Mouse (Mus musculus) ES-Bruce4 (cell line): Measurements from ENCODE around the gene Zeb2. TPM values are rescaled to one million over a fixed set of nuclear protein-coding genes. Genes with fewer than 3 reads are reported as not detected.

Source experiments
- H3K27ac ChIP-seq: 2 replicates; pipeline ENCODE4 v1.5.1; 2012; ENCODE audit warnings: low read length, inconsistent platforms; ENCODE audit not compliant: insufficient read depth
- H3K27me3 ChIP-seq: 2 replicates; pipeline ENCODE4 v1.6.1; 2012; ENCODE audit warnings: mild to moderate bottlenecking, low read length, inconsistent platforms; ENCODE audit not compliant: control insufficient read depth, poor library complexity, insufficient read depth, severe bottlenecking
- H3K36me3 ChIP-seq: 2 replicates; pipeline ENCODE4 v1.6.1; 2012; ENCODE audit warnings: inconsistent platforms, mild to moderate bottlenecking, low read length, moderate library complexity; ENCODE audit not compliant: control insufficient read depth, poor library complexity, insufficient read depth, severe bottlenecking
- H3K4me1 ChIP-seq: one replicate; pipeline ENCODE4 v1.8.1; 2011; ENCODE audit warnings: low read length; ENCODE audit not compliant: control insufficient read depth, insufficient read depth
- H3K4me3 ChIP-seq: 2 replicates; pipeline ENCODE4 v1.5.1; 2011; ENCODE audit warnings: low read depth, mild to moderate bottlenecking, low read length
- H3K9ac ChIP-seq: 2 replicates; pipeline ENCODE4 v1.6.1; 2012; ENCODE audit warnings: low read depth, mild to moderate bottlenecking, inconsistent platforms; ENCODE audit not compliant: poor library complexity, severe bottlenecking
- H3K9me3 ChIP-seq: replicated peaks from 2 replicates; pipeline ENCODE4 v1.6.1; 2012; ENCODE audit warnings: mild to moderate bottlenecking, low read length, inconsistent platforms; ENCODE audit not compliant: control insufficient read depth, poor library complexity, insufficient read depth, severe bottlenecking
- CTCF ChIP-seq: IDR thresholded peaks from one replicate; pipeline ENCODE4 v1.8.1; 2011; ENCODE audit warnings: low read depth, low read length
- EP300 ChIP-seq: IDR thresholded peaks from 2 replicates; pipeline ENCODE4 v1.6.1; 2011; ENCODE audit warnings: low read depth, low read length; ENCODE audit not compliant: insufficient read depth
- POLR2A ChIP-seq: IDR thresholded peaks from one replicate; pipeline ENCODE4 v1.8.1; 2011; ENCODE audit warnings: low read length; ENCODE audit not compliant: insufficient read depth
- polyA plus RNA-seq: library from polyadenylated mRNA; stranded (reverse); fragments of >200 nt; gene quantifications from 2 replicates; pipeline ENCODE4 v1.2.4, GENCODE M21; 2011; ENCODE audit warnings: low read depth; ENCODE audit not compliant: missing spikeins, insufficient read depth, insufficient read length

The Zeb2 gene
- polyA plus RNA-seq, 1 experiment, result 2.1 TPM

DNA sequence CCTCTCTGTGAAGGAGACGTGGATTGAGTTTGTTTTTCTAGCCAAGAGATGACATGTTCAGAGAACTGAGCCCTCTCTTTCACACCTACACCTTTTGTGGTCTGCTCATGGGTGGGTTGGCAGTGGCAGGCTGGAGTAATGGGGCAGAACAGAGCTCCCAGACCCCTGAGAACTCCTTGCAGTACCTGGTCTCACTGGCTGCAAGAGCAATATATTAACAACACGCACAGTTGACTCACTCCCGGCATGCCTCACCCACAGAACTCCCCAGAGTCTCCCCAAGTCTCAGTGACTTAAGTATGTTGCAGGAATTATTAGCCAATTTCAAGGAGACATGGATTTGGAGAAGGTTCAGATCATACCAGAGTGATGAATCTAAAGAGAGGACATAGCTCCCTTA, 140.1 kb downstream of the Zeb2 start:
- Histone ChIP-seq H3K36me3 (no peaks in the 10 kb centered on the region), H3K9ac (no peak overlapping the region), H3K27ac (no peak overlapping the region), H3K4me1 (no peaks in the 10 kb centered on the region), H3K4me3 (no peak overlapping the region), H3K27me3 (no peaks in the 10 kb centered on the region; the same call in 1 of the 2 replicates), H3K9me3 (no peaks in the 10 kb centered on the region)
- TF ChIP-seq EP300 (no peak), POLR2A (no peak), CTCF (no peak)

DNA sequence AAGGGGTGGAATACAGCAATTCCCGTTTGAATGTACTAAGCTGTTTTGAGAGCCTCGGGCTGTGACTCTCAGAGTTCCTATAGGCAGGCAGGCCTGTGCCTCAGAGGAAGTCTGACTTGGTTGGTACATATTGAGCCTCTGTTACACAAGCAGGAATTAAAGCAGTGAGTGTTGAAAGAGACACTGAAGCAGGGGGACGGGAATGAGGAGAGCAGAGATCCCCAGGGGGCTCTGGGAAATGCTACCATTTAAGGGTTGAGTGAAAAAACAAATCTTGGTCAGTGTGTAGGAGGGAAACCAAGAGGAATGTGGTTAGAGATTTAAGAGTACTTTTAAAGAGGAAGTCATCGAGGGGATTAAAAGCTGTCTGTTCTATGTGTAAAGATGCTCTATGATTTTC, 140.7 kb downstream of the Zeb2 start:
- no peak for TF ChIP-seq CTCF
- TF ChIP-seq EP300, result no peak
- no peak for TF ChIP-seq POLR2A
- no peaks in the 10 kb centered on the region for H3K4me1 ChIP-seq
- no peak overlapping the region for H3K27ac ChIP-seq
- no peaks in the 10 kb centered on the region for H3K9me3 ChIP-seq
- no peaks in the 10 kb centered on the region for H3K36me3 ChIP-seq
- H3K9ac ChIP-seq, result no peak overlapping the region
- no peak overlapping the region for H3K4me3 ChIP-seq
- H3K27me3 ChIP-seq, result no peaks in the 10 kb centered on the region; the same call in 1 of the 2 replicates

DNA sequence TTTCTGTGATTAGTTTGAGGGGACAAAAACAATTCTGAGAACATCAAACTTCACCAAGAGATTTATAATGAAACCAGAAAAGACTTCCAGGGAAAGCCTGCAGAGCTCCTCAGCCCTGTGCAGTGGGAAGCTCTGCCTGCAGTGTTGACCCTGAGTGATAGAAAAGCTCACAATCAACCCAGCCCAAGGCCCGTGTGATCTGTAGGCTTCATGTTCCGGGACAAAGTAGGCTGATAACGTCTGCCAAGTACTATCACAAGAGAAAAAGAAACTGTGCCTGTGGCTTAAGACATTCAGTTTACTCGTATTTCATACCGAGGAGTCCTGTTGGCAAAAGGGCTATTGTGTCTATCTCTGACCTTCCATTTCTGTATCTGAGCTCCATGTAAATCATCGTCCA, 143.4 kb downstream of the Zeb2 start:
- TF ChIP-seq EP300 (no peak), POLR2A (no peak), CTCF (no peak)
- Histone ChIP-seq H3K4me3 (no peak overlapping the region), H3K9ac (no peak overlapping the region), H3K4me1 (no peaks in the 10 kb centered on the region), H3K27me3 (no peaks in the 10 kb centered on the region; the same call in 1 of the 2 replicates), H3K9me3 (no peaks in the 10 kb centered on the region), H3K27ac (no peak overlapping the region), H3K36me3 (no peaks in the 10 kb centered on the region)

DNA sequence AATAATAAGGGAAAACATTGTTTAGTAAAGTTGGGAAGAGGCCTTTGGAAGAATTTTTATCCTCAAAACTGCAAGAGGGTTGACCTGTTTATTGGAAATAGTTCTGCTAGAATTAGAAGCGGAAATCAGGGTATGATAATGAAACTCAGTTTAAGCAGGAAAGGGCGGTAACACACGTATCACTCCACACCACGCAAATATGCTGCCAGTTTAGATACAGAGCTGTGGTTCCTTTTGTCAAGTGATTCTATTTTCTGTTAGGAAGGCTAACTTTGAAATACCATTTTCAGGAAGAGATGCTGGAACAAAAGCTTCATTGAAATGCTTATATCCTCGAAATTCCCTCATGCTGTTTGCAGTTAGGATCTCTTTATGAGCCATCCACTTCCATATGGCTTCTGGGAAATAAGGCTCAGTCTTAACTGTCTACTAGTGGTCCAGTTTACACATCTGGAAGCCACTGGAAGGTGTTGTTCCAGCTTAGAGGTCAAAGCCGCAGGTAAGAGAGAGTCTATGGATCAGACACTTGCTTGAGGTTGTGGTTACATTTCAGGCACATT, 147.0 kb downstream of the Zeb2 start:
- H3K36me3 ChIP-seq, result no peaks in the 10 kb centered on the region
- no peak for TF ChIP-seq EP300
- TF ChIP-seq CTCF, result no peak
- TF ChIP-seq POLR2A, result no peak

DNA sequence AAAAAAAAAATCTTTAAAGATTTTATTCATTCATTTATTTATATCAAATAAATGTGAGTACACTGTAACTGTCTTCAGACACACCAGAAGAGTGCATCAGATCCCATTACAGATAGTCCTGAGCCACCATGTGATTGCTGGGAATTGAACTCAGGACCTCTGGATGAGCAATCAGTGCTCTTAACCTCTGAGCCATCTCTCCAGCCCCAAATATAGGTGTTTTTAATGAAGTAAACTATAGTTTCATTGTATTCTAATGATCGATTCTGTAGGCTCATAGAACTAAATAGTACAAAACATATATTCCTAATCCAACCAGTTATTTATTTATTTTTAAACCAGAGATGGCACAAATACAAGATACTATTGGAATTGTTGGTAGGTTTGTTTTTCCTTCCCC, 147.6 kb downstream of the Zeb2 start:
- no peaks in the 10 kb centered on the region; the same call in 1 of the 2 replicates for H3K27me3 ChIP-seq
- H3K9ac ChIP-seq, result no peak overlapping the region

More for the DNA sequence above, 147.0 kb downstream of the Zeb2 start:
- no peaks in the 10 kb centered on the region; the same call in 1 of the 2 replicates for H3K27me3 ChIP-seq
- H3K27ac ChIP-seq, result no peak overlapping the region
- H3K4me3 ChIP-seq, result no peak overlapping the region
- no peaks in the 10 kb centered on the region for H3K9me3 ChIP-seq
- H3K9ac ChIP-seq, result no peak overlapping the region
- no peaks in the 10 kb centered on the region for H3K4me1 ChIP-seq

DNA sequence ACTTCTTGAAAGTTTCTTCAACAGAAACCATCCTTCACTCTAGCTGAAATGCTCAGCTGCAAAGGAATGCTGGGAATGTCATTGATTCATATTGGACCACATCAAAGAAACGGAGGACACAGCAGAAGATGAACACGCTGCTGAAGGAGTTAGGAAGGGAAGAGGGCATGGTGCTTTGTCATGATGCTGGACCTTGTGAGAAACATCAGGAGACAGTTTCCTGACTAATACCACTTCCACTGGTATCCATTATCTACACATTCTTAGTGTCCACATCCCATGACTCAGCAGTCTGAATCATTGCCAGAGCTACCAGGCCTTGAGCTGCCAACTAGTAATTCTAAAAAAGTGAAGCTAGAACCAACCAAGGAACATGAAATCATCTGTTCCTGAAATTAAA, 148.0 kb downstream of the Zeb2 start:
- Histone ChIP-seq H3K4me1 (no peaks in the 10 kb centered on the region), H3K36me3 (no peaks in the 10 kb centered on the region), H3K4me3 (no peak overlapping the region), H3K9me3 (no peaks in the 10 kb centered on the region), H3K9ac (no peak overlapping the region), H3K27ac (no peak overlapping the region), H3K27me3 (no peaks in the 10 kb centered on the region; the same call in 1 of the 2 replicates)
- TF ChIP-seq POLR2A (no peak), EP300 (no peak), CTCF (no peak)

More for the DNA sequence above, 147.6 kb downstream of the Zeb2 start:
- Histone ChIP-seq H3K4me1 (no peaks in the 10 kb centered on the region), H3K36me3 (no peaks in the 10 kb centered on the region), H3K4me3 (no peak overlapping the region), H3K9me3 (no peaks in the 10 kb centered on the region), H3K27ac (no peak overlapping the region)
- TF ChIP-seq CTCF (no peak), EP300 (no peak), POLR2A (no peak)
